Mouse (Mus musculus) megakaryocyte-erythroid progenitor cell, adult 5-6 weeks (primary cell): ENCODE data around the gene Atraid. TPM values are rescaled to one million over a fixed set of nuclear protein-coding genes. Genes with fewer than 3 reads are reported as not detected.
A peak's percentile ranks its signal among the peaks of the same experiment; 100 is the strongest.

Source experiments
- ATAC-seq: replicated peaks from 2 replicates; pipeline ENCODE4 v1.8.0; 2016; ENCODE audit warnings: mild to moderate bottlenecking, inconsistent platforms; ENCODE audit not compliant: severe bottlenecking, poor library complexity, low FRiP score, low TSS enrichment
- total RNA-seq, 2 experiments: library from RNA; stranded (forward) in 1 of 2; stranded (reverse) in 1 of 2; fragments of 200-1000, 215-1000 nt in 1 of 2; fragments of >200 nt in 1 of 2; fragmentation: Nextera tagmentation in 1 of 2; gene quantifications; 2 replicates each; pipeline ENCODE4 v1.2.3; 2014 to 2017

Gene Atraid
- total RNA-seq, 2 experiments from 2014 or later: 51.7 to 57.6 TPM

DNA sequence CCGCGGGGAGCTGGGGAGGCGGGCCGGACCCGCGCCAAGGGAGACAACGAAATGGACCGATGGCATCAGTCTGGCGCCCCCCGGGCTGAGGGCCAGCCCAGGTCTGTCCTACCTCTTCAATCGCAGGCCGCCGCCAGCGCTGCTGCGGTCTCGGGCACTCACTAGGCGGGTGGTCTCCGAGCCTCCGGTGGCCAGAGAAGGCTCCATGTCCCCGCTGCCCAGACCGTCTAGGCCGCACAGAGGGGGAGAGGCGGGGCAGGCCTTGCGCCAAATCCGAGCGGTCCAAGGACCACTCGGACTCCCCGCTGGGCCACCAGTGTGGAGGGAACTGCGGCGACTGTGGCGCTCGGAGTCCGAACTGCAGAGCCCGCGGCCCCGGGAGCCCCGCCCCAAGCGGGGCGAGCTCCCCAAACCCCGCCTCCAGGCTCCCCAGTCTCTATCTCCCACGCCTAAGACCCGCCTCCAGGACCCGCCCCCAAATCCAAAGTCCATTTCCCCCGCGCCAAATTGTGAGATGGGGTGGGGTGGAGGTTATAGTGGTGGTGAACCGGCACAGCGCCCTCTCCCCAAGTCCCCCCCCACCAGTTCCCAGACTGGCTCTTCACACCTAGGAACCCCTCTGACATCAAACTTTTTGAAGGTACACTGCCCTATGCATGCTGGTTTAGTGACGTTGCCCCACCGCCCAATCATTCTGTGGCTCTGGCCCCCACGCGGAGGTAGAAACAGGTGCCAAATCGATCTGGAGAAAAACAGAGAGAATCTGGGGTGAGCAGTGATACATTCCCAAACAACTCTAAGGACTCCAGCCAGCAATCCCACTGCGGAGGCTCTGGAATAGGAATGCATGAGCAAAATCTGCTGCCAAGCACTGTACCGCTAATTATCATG, 45.3 kb downstream of the Atraid start:
- peak; percentile 32; the same call in 1 of the 2 replicates for ATAC-seq

DNA sequence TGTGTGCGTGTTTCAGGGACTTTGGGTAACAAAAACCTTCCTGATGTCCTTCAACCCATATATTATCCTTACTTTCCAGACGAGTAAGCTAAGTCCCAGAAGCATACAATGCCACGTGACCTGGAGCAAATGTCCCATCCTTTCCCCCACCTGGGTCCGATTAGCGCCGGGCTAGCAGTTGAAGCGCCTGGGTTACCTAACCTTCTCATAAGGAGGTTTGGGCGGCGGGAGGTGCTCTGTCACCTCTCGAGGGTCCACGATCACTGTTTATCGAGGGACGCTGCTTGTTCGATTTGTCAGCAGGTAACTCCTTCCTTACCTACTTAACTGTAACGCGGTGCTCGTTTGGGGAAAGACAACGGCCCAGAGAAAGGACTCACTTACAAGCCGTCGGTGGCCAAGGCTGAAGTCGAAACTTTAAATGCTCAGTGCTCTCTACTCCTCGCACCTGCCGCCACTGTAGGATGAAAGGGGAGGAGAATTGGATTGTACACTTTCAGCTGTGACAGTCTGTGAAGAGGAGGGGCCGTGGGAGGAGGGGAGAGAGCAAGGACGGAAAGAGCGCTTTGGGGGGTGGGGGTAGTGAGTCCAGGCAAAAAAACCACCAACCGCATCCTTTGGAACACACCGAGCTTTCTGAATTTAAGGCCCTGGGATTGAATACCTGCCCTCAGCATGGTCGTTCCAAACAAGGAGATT, 46.1 kb downstream of the Atraid start:
- ATAC-seq: no peak

- peak; percentile 41 for ATAC-seq
Measured at GRCm38 (mm10) chr5:31094799-31095691, 46.9 kb downstream of the Atraid start.

- ATAC-seq: no peak
Measured at GRCm38 (mm10) chr5:31095711-31096480, 47.8 kb downstream of the Atraid start.

Other genes starting within 250 kb of the Atraid start
- 0.25 TPM in 1 of 2 replicates, not detected in the other for gene Mapre3, start 233.7 kb upstream of the Atraid start, total RNA-seq (2014; fragmentation: Nextera tagmentation)
- not detected in 2 replicates for gene Mapre3, start 233.7 kb upstream of the Atraid start, total RNA-seq (2017)
- gene Tmem214, start 180.3 kb upstream of the Atraid start, total RNA-seq (2014; fragmentation: Nextera tagmentation): 24.2 and 42.1 TPM in 2 replicates
- gene Tmem214, start 180.3 kb upstream of the Atraid start, total RNA-seq (2017): 14.1 and 18.1 TPM in 2 replicates
- gene Agbl5, start 159.6 kb upstream of the Atraid start, total RNA-seq (2014; fragmentation: Nextera tagmentation): 13.6 and 29.9 TPM in 2 replicates
- gene Agbl5, start 159.6 kb upstream of the Atraid start, total RNA-seq (2017): 12.1 and 23.3 TPM in 2 replicates
- gene Ost4, start 140.5 kb upstream of the Atraid start, total RNA-seq (2014; fragmentation: Nextera tagmentation): 270 and 300 TPM in 2 replicates
- 278 and 305 TPM in 2 replicates for gene Ost4, start 140.5 kb upstream of the Atraid start, total RNA-seq (2017)
- gene Emilin1, start 134.9 kb upstream of the Atraid start, total RNA-seq (2014; fragmentation: Nextera tagmentation): 13.5 and 18.9 TPM in 2 replicates
- gene Emilin1, start 134.9 kb upstream of the Atraid start, total RNA-seq (2017): 5.7 and 10.3 TPM in 2 replicates
- gene Khk, start 126.9 kb upstream of the Atraid start, total RNA-seq (2014; fragmentation: Nextera tagmentation): 80.4 and 113 TPM in 2 replicates
- gene Khk, start 126.9 kb upstream of the Atraid start, total RNA-seq (2017): 64.4 and 90.0 TPM in 2 replicates
- gene Cgref1, start 102.7 kb upstream of the Atraid start, total RNA-seq (2014; fragmentation: Nextera tagmentation): 0.35 TPM in 1 of 2 replicates, not detected in the other
- gene Cgref1, start 102.7 kb upstream of the Atraid start, total RNA-seq (2017): 0.46 TPM in 1 of 2 replicates, not detected in the other
- gene Preb, start 88.0 kb upstream of the Atraid start, total RNA-seq (2014; fragmentation: Nextera tagmentation): 109 and 117 TPM in 2 replicates
- 28.0 and 39.1 TPM in 2 replicates for gene Preb, start 88.0 kb upstream of the Atraid start, total RNA-seq (2017)
- gene Tcf23, start 79.7 kb upstream of the Atraid start, total RNA-seq (2014; fragmentation: Nextera tagmentation): not detected in 2 replicates
- not detected in 2 replicates for gene Tcf23, start 79.7 kb upstream of the Atraid start, total RNA-seq (2017)
- 3.1 and 4.3 TPM in 2 replicates for gene Slc5a6, start 612 bp downstream of the Atraid start, total RNA-seq (2014; fragmentation: Nextera tagmentation)
- gene Slc5a6, start 612 bp downstream of the Atraid start, total RNA-seq (2017): 4.1 and 7.1 TPM in 2 replicates
- 124 and 224 TPM in 2 replicates for gene Cad, start 6.5 kb downstream of the Atraid start, total RNA-seq (2014; fragmentation: Nextera tagmentation)
- gene Cad, start 6.5 kb downstream of the Atraid start, total RNA-seq (2017): 39.7 and 65.0 TPM in 2 replicates
- gene Dnajc5g, start 58.0 kb downstream of the Atraid start, total RNA-seq (2014; fragmentation: Nextera tagmentation): not detected in 2 replicates
- not detected in 2 replicates for gene Dnajc5g, start 58.0 kb downstream of the Atraid start, total RNA-seq (2017)
- not detected in 2 replicates for gene Slc30a3, start 59.9 kb downstream of the Atraid start, total RNA-seq (2014; fragmentation: Nextera tagmentation)
- not detected in 2 replicates for gene Slc30a3, start 59.9 kb downstream of the Atraid start, total RNA-seq (2017)
- not detected in 2 replicates for gene Trim54, start 68.4 kb downstream of the Atraid start, total RNA-seq (2014; fragmentation: Nextera tagmentation)
- not detected in 2 replicates for gene Trim54, start 68.4 kb downstream of the Atraid start, total RNA-seq (2017)
- not detected in 2 replicates for gene Ucn, start 90.5 kb downstream of the Atraid start, total RNA-seq (2014; fragmentation: Nextera tagmentation)
- gene Ucn, start 90.5 kb downstream of the Atraid start, total RNA-seq (2017): not detected in 2 replicates
- 13.3 and 22.0 TPM in 2 replicates for gene Mpv17, start 105.9 kb downstream of the Atraid start, total RNA-seq (2014; fragmentation: Nextera tagmentation)
- gene Mpv17, start 105.9 kb downstream of the Atraid start, total RNA-seq (2017): 30.0 and 40.1 TPM in 2 replicates
- gene Gm29609, start 131.6 kb downstream of the Atraid start, total RNA-seq (2014; fragmentation: Nextera tagmentation): 1.1 and 1.4 TPM in 2 replicates
- gene Gm29609, start 131.6 kb downstream of the Atraid start, total RNA-seq (2017): 1.3 TPM in 1 of 2 replicates, not detected in the other
- gene Gtf3c2, start 131.8 kb downstream of the Atraid start, total RNA-seq (2014; fragmentation: Nextera tagmentation): 112 and 159 TPM in 2 replicates
- 76.4 and 80.2 TPM in 2 replicates for gene Gtf3c2, start 131.8 kb downstream of the Atraid start, total RNA-seq (2017)
- gene Snx17, start 144.9 kb downstream of the Atraid start, total RNA-seq (2014; fragmentation: Nextera tagmentation): 57.7 and 67.6 TPM in 2 replicates
- 38.9 and 48.5 TPM in 2 replicates for gene Snx17, start 144.9 kb downstream of the Atraid start, total RNA-seq (2017)
- gene Eif2b4, start 145.1 kb downstream of the Atraid start, total RNA-seq (2014; fragmentation: Nextera tagmentation): 116 and 148 TPM in 2 replicates
- gene Eif2b4, start 145.1 kb downstream of the Atraid start, total RNA-seq (2017): 40.0 and 59.0 TPM in 2 replicates
- gene Zfp513, start 154.0 kb downstream of the Atraid start, total RNA-seq (2014; fragmentation: Nextera tagmentation): 5.3 and 5.5 TPM in 2 replicates
- gene Zfp513, start 154.0 kb downstream of the Atraid start, total RNA-seq (2017): 3.2 and 5.6 TPM in 2 replicates
- gene Ppm1g, start 172.4 kb downstream of the Atraid start, total RNA-seq (2014; fragmentation: Nextera tagmentation): 295 and 300 TPM in 2 replicates
- 329 and 355 TPM in 2 replicates for gene Ppm1g, start 172.4 kb downstream of the Atraid start, total RNA-seq (2017)
- gene Nrbp1, start 192.6 kb downstream of the Atraid start, total RNA-seq (2014; fragmentation: Nextera tagmentation): 43.4 and 51.1 TPM in 2 replicates
- gene Nrbp1, start 192.6 kb downstream of the Atraid start, total RNA-seq (2017): 64.9 and 75.5 TPM in 2 replicates
- not detected in 2 replicates for gene Gm9970, start 192.9 kb downstream of the Atraid start, total RNA-seq (2014; fragmentation: Nextera tagmentation)
- gene Gm9970, start 192.9 kb downstream of the Atraid start, total RNA-seq (2017): not detected in 2 replicates
- 0.72 and 7.6 TPM in 2 replicates for gene Krtcap3, start 203.4 kb downstream of the Atraid start, total RNA-seq (2014; fragmentation: Nextera tagmentation)
- gene Krtcap3, start 203.4 kb downstream of the Atraid start, total RNA-seq (2017): 2.5 and 8.8 TPM in 2 replicates
- gene Ift172, start 242.8 kb downstream of the Atraid start, total RNA-seq (2014; fragmentation: Nextera tagmentation): 26.2 and 32.8 TPM in 2 replicates
- 10.7 and 18.0 TPM in 2 replicates for gene Ift172, start 242.8 kb downstream of the Atraid start, total RNA-seq (2017)
- gene Fndc4, start 247.8 kb downstream of the Atraid start, total RNA-seq (2014; fragmentation: Nextera tagmentation): 0.31 TPM in 1 of 2 replicates, not detected in the other
- gene Fndc4, start 247.8 kb downstream of the Atraid start, total RNA-seq (2017): not detected in 2 replicates
- gene Gckr, start 249.1 kb downstream of the Atraid start, total RNA-seq (2014; fragmentation: Nextera tagmentation): not detected in 2 replicates
- not detected in 2 replicates for gene Gckr, start 249.1 kb downstream of the Atraid start, total RNA-seq (2017)